ENCODE assay signal across 8 mouse cellular contexts in genomic region chr4:135271881-135272616, GRCm38 (mm10). TPM values are rescaled to one million over a fixed set of nuclear protein-coding genes. Genes with fewer than 3 reads are reported as not detected.
DNase-seq lines count a peak whose midpoint lies in the region; ATAC-seq and TF ChIP-seq lines count a peak whose summit lies in the region.

No protein-coding gene starts in this region.

- peak overlapping the region; percentile 94 for H3K4me3 ChIP-seq in E14TG2a.4 (replicated peaks; ENCODE audit: low read length)
- H3K4me3 ChIP-seq in embryonic facial prominence, embryonic 14.5 days (ENCODE audit: low read depth, low read length) = peak overlapping the region; percentile 94
- H3K4me3 ChIP-seq in heart, embryonic 12.5 days = peak overlapping the region; percentile 97
- peak overlapping the region; percentile 94 for H3K4me3 ChIP-seq in kidney, embryonic 15.5 days (replicated peaks)

- ATAC-seq in embryonic facial prominence, embryonic 14.5 days (ENCODE audit: low read depth) = peak; percentile 35
- ATAC-seq in heart, embryonic 12.5 days (ENCODE audit: insufficient number of reproducible peaks, low FRiP score) = peak; percentile 60
- ATAC-seq in kidney, embryonic 15.5 days (replicated peaks; ENCODE audit: low FRiP score) = peak; percentile 55
- no peak for ATAC-seq in activated CD4-positive, CD25-positive, alpha-beta regulatory T cell, adult 4 months

- under 1% methylated on average over 42 of the region's 67 CpGs for WGBS in embryonic facial prominence, embryonic 14.5 days
- WGBS in heart, embryonic 12.5 days = under 1% methylated on average over 67 of the region's 67 CpGs
- under 1% methylated on average over 66 of the region's 67 CpGs for WGBS in kidney, embryonic 15.5 days

- H3K4me1 ChIP-seq in E14TG2a.4 (replicated peaks; ENCODE audit: low read depth, low read length) = peaks cover 56% of the 10 kb centered on the region
- peaks cover 37% of the 10 kb centered on the region for H3K4me1 ChIP-seq in embryonic facial prominence, embryonic 14.5 days (ENCODE audit: control insufficient read depth, insufficient read depth, low read length)
- H3K4me1 ChIP-seq in heart, embryonic 12.5 days (replicated peaks) = peaks cover 49% of the 10 kb centered on the region
- peaks cover 57% of the 10 kb centered on the region for H3K4me1 ChIP-seq in kidney, embryonic 15.5 days

- no peak for TF ChIP-seq CTCF in E14TG2a.4 (conservative IDR thresholded peaks at IDR 0.05; ENCODE audit: low read length)

- H3K27ac ChIP-seq in embryonic facial prominence, embryonic 14.5 days (replicated peaks; ENCODE audit: low read depth, low read length) = peak overlapping the region; percentile 96
- peak overlapping the region; percentile 99 for H3K27ac ChIP-seq in heart, embryonic 12.5 days (ENCODE audit: poor library complexity, severe bottlenecking)
- H3K27ac ChIP-seq in kidney, embryonic 15.5 days = peak overlapping the region; percentile 97

- H3K36me3 ChIP-seq in E14TG2a.4 (ENCODE audit: insufficient read depth, low read length) = peaks cover 39% of the 10 kb centered on the region
- no peaks in the 10 kb centered on the region for H3K36me3 ChIP-seq in embryonic facial prominence, embryonic 14.5 days (ENCODE audit: control insufficient read depth, insufficient read depth, low read length)
- H3K36me3 ChIP-seq in heart, embryonic 12.5 days = peaks cover 7% of the 10 kb centered on the region; the same call in 1 of the 2 replicates
- H3K36me3 ChIP-seq in kidney, embryonic 15.5 days = no peaks in the 10 kb centered on the region

- H3K9me3 ChIP-seq in E14TG2a.4 (ENCODE audit: low read length) = no peaks in the 10 kb centered on the region
- H3K9me3 ChIP-seq in embryonic facial prominence, embryonic 14.5 days (ENCODE audit: control insufficient read depth, low read length) = no peaks in the 10 kb centered on the region
- H3K9me3 ChIP-seq in heart, embryonic 12.5 days (replicated peaks) = no peaks in the 10 kb centered on the region
- H3K9me3 ChIP-seq in kidney, embryonic 15.5 days (replicated peaks) = no peaks in the 10 kb centered on the region

- H3K9ac ChIP-seq in embryonic facial prominence, embryonic 14.5 days (ENCODE audit: low read depth, low read length) = peak overlapping the region; percentile 93
- H3K9ac ChIP-seq in heart, embryonic 12.5 days = peak overlapping the region; percentile 100
- H3K9ac ChIP-seq in kidney, embryonic 15.5 days = peak overlapping the region; percentile 92

- DNase-seq in adrenal gland, adult 8-10 months = peak; percentile 56
- DNase-seq in embryonic facial prominence, embryonic 14.5 days (ENCODE audit: low spot score) = peak; percentile 63
- DNase-seq in lung, postnatal 14 days = peak; percentile 74
- DNase-seq in retina, postnatal 1 day = peak; percentile 62

- H3K4me2 ChIP-seq in embryonic facial prominence, embryonic 14.5 days (ENCODE audit: low read depth, low read length) = peak overlapping the region; percentile 75
- peak overlapping the region; percentile 76 for H3K4me2 ChIP-seq in heart, embryonic 12.5 days
- peak overlapping the region; percentile 76 for H3K4me2 ChIP-seq in kidney, embryonic 15.5 days

- peaks cover 28% of the 10 kb centered on the region for H3K27me3 ChIP-seq in E14TG2a.4 (ENCODE audit: insufficient read depth, low read length)
- H3K27me3 ChIP-seq in embryonic facial prominence, embryonic 14.5 days (replicated peaks; ENCODE audit: control insufficient read depth, insufficient read depth, low read length) = no peaks in the 10 kb centered on the region
- no peaks in the 10 kb centered on the region for H3K27me3 ChIP-seq in heart, embryonic 12.5 days (replicated peaks)
- 0 out of 2 replicates have a peak, but pooled peaks cover 4% of the 10 kb centered on the region for H3K27me3 ChIP-seq in kidney, embryonic 15.5 days

RNA-seq across cellular contexts. Expression of gene Clic4, which starts 0.6 kb away (rescaled TPM):
- total RNA-seq in adrenal gland, adult 8-10 months (2022) = 10 to 100 TPM; 59.8 to 89.0 (median 74.4) TPM
- 97.5 and 100 TPM in 2 replicates for polyA plus RNA-seq in embryonic facial prominence, embryonic 14.5 days (2014; fragmentation: Nextera tagmentation; extraction: Ambion mirVana)
- 291 and 300 TPM in 2 replicates for polyA plus RNA-seq in heart, embryonic 12.5 days (2016; fragmentation: Nextera tagmentation; extraction: Ambion mirVana)
- polyA plus RNA-seq in kidney, embryonic 15.5 days (2015; fragmentation: Nextera tagmentation; extraction: Ambion mirVana) = 200 TPM in 2 replicates
- polyA plus RNA-seq in activated CD4-positive, CD25-positive, alpha-beta regulatory T cell, adult 4 months (2017; shearing (Covaris generic)) = 1 to 10 TPM; 4.5 to 8.8 TPM

Comparison
In these comparisons a context has a peak if more than half of its experiments do, and no peak if none do; other contexts are left out.
1. RNA of gene Clic4, which starts 0.6 kb away (polyA plus RNA-seq): 291 to 300 TPM in heart, embryonic 12.5 days, 200 TPM in kidney, embryonic 15.5 days and 97.5 to 100 TPM in embryonic facial prominence, embryonic 14.5 days; 4.5 to 8.8 TPM in activated CD4-positive, CD25-positive, alpha-beta regulatory T cell, adult 4 months; every median in the first group is over 10 times any median in the second.
2. Peak in every context shown above with its lines, with median percentiles within 50 percentile points of each other: H3K4me3 ChIP-seq, DNase-seq, H3K27ac ChIP-seq, H3K4me2 ChIP-seq and H3K9ac ChIP-seq.